Mouse (Mus musculus): Measurements from ENCODE around the gene Hagh. TPM values are rescaled to one million over a fixed set of nuclear protein-coding genes. Genes with fewer than 3 reads are reported as not detected.

Hagh gene
- polyA plus RNA-seq, 1 experiment from 2014 or later: 50.1 TPM

DNA sequence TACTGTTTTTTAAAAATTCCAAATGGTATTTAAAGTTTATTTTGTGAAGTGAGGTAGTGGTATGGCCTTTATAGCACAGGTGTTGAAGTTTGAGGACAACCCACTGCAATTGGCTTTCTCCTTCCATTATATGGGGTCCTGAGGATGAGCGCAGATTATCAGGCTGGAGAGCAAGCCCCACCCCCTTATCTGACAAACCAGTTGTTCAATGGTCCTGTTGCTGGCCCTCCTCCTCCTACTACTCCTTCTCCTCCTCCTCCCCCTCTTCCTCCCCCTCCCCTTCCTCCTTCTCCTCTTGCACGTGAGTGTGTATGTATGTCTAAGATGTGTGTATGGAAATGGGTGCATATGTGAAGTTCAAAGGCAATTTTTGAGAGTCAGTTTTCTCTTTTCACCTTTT is 27.7 kb upstream of the Hagh start:
- Histone ChIP-seq H3K4me3 (replicated peaks; ENCODE audit: low read length) (no peak overlapping the region), H3K27me3 (replicated peaks; ENCODE audit: control insufficient read depth, insufficient read depth, low read length) (no peaks in the 10 kb centered on the region; the same call in 1 of the 2 replicates), H3K4me1 (replicated peaks; ENCODE audit: control insufficient read depth, insufficient read depth, low read length) (no peaks in the 10 kb centered on the region), H3K27ac (ENCODE audit: low read length) (no peak overlapping the region), H3K9me3 (ENCODE audit: control insufficient read depth, low read length) (no peaks in the 10 kb centered on the region), H3K9ac (replicated peaks; ENCODE audit: low read depth, low read length) (no peak overlapping the region), H3K4me2 (ENCODE audit: low read length) (no peak overlapping the region), H3K36me3 (ENCODE audit: control insufficient read depth, insufficient read depth) (no peaks in the 10 kb centered on the region)
- ATAC-seq: no peak
- WGBS: 27% methylated on average over 2 of the region's 2 CpGs

DNA sequence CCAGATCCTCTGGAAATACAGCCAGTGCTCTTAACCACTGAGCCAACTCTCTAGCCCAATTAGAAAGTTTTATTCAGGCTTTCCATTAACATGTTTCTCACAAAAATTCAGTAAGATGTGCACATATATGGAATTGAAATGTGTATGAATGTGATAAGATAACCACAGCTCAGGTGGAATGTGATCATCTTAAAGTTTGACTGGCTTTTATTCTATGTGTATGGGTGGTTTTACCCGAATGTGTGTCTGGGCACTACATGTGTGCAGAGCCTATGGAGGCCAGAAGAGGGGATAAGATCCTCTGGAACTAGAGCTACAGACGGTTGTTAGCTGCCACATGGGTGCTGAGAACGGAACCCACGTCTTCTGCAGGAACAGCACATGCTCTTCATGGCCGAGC is 24.7 kb upstream of the Hagh start:
- H3K4me1 ChIP-seq (replicated peaks; ENCODE audit: control insufficient read depth, insufficient read depth, low read length): no peaks in the 10 kb centered on the region
- no peak overlapping the region for H3K9ac ChIP-seq (replicated peaks; ENCODE audit: low read depth, low read length)
- no peak for ATAC-seq
- H3K36me3 ChIP-seq (ENCODE audit: control insufficient read depth, insufficient read depth): no peaks in the 10 kb centered on the region
- no peak overlapping the region for H3K4me2 ChIP-seq (ENCODE audit: low read length)
- H3K9me3 ChIP-seq (ENCODE audit: control insufficient read depth, low read length): no peaks in the 10 kb centered on the region
- H3K27ac ChIP-seq (ENCODE audit: low read length): no peak overlapping the region
- H3K27me3 ChIP-seq (replicated peaks; ENCODE audit: control insufficient read depth, insufficient read depth, low read length): no peaks in the 10 kb centered on the region
- 83% methylated on average over 5 of the region's 5 CpGs for WGBS
- H3K4me3 ChIP-seq (replicated peaks; ENCODE audit: low read length): no peak overlapping the region

- no peaks in the 10 kb centered on the region for H3K4me1 ChIP-seq (replicated peaks; ENCODE audit: control insufficient read depth, insufficient read depth, low read length)
- no peaks in the 10 kb centered on the region for H3K27me3 ChIP-seq (replicated peaks; ENCODE audit: control insufficient read depth, insufficient read depth, low read length)
- no peak overlapping the region for H3K4me2 ChIP-seq (ENCODE audit: low read length)
- no peak overlapping the region for H3K4me3 ChIP-seq (replicated peaks; ENCODE audit: low read length)
- no peaks in the 10 kb centered on the region for H3K9me3 ChIP-seq (ENCODE audit: control insufficient read depth, low read length)
- no peaks in the 10 kb centered on the region for H3K36me3 ChIP-seq (ENCODE audit: control insufficient read depth, insufficient read depth)
- no peak overlapping the region for H3K9ac ChIP-seq (replicated peaks; ENCODE audit: low read depth, low read length)
- H3K27ac ChIP-seq (ENCODE audit: low read length): no peak overlapping the region
- ATAC-seq: no peak
- 45% methylated on average over 1 of the region's 1 CpGs for WGBS
Measured at GRCm38 (mm10) chr17:24817503-24817902, 22.4 kb upstream of the Hagh start.

DNA sequence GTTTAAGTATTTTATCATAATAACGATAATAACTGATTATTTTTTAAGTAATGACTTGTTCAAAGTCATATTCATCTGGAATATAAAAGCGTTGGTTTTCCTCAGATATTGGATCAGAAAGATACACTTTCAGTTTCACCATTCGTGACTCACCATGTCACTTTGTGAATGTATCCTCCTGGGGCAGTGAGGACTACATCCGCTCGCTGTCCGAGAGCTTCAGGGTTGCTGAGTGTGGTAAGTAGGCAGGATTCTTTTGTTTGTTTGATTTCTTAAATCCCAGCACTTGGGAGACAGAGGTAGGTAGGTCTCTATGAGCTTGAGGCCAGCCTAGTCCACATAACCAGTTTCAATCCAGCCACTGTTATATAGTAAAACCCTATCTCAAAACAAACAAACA is 21.8 kb upstream of the Hagh start:
- Histone ChIP-seq H3K9ac (replicated peaks; ENCODE audit: low read depth, low read length) (no peak overlapping the region), H3K4me2 (ENCODE audit: low read length) (no peak overlapping the region), H3K36me3 (ENCODE audit: control insufficient read depth, insufficient read depth) (no peaks in the 10 kb centered on the region), H3K4me1 (replicated peaks; ENCODE audit: control insufficient read depth, insufficient read depth, low read length) (no peaks in the 10 kb centered on the region), H3K27me3 (replicated peaks; ENCODE audit: control insufficient read depth, insufficient read depth, low read length) (no peaks in the 10 kb centered on the region), H3K27ac (ENCODE audit: low read length) (no peak overlapping the region), H3K9me3 (ENCODE audit: control insufficient read depth, low read length) (no peaks in the 10 kb centered on the region), H3K4me3 (replicated peaks; ENCODE audit: low read length) (no peak overlapping the region)
- 56% methylated on average over 6 of the region's 6 CpGs for WGBS
- ATAC-seq: no peak

GRCm38 (mm10) chr17:24819469-24819868 is 20.5 kb upstream of the Hagh start:
- Histone ChIP-seq H3K4me2 (ENCODE audit: low read length) (no peak overlapping the region), H3K4me1 (replicated peaks; ENCODE audit: control insufficient read depth, insufficient read depth, low read length) (no peaks in the 10 kb centered on the region), H3K9ac (replicated peaks; ENCODE audit: low read depth, low read length) (no peak overlapping the region), H3K36me3 (ENCODE audit: control insufficient read depth, insufficient read depth) (no peaks in the 10 kb centered on the region), H3K27ac (ENCODE audit: low read length) (no peak overlapping the region), H3K9me3 (ENCODE audit: control insufficient read depth, low read length) (no peaks in the 10 kb centered on the region), H3K27me3 (replicated peaks; ENCODE audit: control insufficient read depth, insufficient read depth, low read length) (no peaks in the 10 kb centered on the region), H3K4me3 (replicated peaks; ENCODE audit: low read length) (no peak overlapping the region)
- WGBS: 71% methylated on average over 2 of the region's 2 CpGs
- no peak for ATAC-seq

DNA sequence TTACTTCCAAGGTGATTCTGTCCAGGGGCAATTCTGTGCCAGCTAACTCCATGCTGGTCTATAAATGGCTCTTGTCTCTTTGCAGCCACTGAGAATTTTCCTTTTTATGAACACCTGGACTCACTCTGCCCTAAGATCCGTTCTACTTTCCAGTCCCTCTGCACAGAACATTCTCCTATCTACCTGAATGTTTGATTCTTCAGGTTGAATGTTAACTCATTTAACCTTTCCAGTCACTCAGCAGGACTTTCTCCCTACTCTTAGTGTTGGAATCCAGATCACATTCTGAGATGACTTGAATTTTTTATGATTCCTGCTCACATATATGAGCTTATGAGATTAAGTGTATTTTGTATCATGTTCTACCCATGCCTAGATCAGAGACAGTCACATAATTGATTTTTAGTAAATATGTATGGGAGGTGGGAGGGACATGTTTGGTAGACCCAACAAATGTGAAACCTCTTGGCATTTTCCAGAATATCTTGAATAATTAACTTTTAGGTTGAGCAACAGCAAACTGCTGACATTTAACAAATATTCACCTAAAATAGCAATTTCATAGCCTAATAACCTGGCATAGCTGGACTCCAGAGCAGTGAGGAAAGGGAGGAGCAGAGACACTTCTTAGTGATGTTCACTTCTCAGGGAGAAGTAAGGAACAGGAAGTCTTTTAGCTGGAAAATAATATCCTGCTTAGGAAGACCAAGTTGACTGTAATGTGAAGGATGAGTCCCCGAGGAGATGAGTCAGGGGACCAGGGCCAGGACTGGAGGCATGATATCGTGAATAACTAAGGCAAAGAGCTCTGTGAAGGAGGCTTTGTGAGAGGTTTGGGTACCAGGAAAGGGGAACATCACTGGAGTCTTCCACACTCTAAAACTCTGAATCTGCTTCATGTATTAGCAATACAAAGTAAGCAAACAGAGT is 18.3 kb upstream of the Hagh start:
- Histone ChIP-seq H3K4me1 (replicated peaks; ENCODE audit: control insufficient read depth, insufficient read depth, low read length) (no peaks in the 10 kb centered on the region), H3K27me3 (replicated peaks; ENCODE audit: control insufficient read depth, insufficient read depth, low read length) (no peaks in the 10 kb centered on the region; the same call in 1 of the 2 replicates), H3K9me3 (ENCODE audit: control insufficient read depth, low read length) (no peaks in the 10 kb centered on the region), H3K36me3 (ENCODE audit: control insufficient read depth, insufficient read depth) (no peaks in the 10 kb centered on the region), H3K27ac (ENCODE audit: low read length) (no peak overlapping the region), H3K4me2 (ENCODE audit: low read length) (no peak overlapping the region), H3K9ac (replicated peaks; ENCODE audit: low read depth, low read length) (no peak overlapping the region), H3K4me3 (replicated peaks; ENCODE audit: low read length) (no peak overlapping the region)
- WGBS: 55% methylated on average over 3 of the region's 3 CpGs
- no peak for ATAC-seq

- Histone ChIP-seq H3K4me2 (ENCODE audit: low read length) (no peak overlapping the region), H3K4me1 (replicated peaks; ENCODE audit: control insufficient read depth, insufficient read depth, low read length) (no peaks in the 10 kb centered on the region), H3K27ac (ENCODE audit: low read length) (no peak overlapping the region), H3K27me3 (replicated peaks; ENCODE audit: control insufficient read depth, insufficient read depth, low read length) (peaks cover 6% of the 10 kb centered on the region; the same call in 1 of the 2 replicates), H3K36me3 (ENCODE audit: control insufficient read depth, insufficient read depth) (no peaks in the 10 kb centered on the region), H3K4me3 (replicated peaks; ENCODE audit: low read length) (no peak overlapping the region), H3K9ac (replicated peaks; ENCODE audit: low read depth, low read length) (no peak overlapping the region), H3K9me3 (ENCODE audit: control insufficient read depth, low read length) (no peaks in the 10 kb centered on the region)
- no peak for ATAC-seq
- 71% methylated on average over 5 of the region's 5 CpGs for WGBS
Measured at GRCm38 (mm10) chr17:24840341-24840740, 398 bp downstream of the Hagh start.

GRCm38 (mm10) chr17:24841133-24841532 is 1.2 kb downstream of the Hagh start:
- no peaks in the 10 kb centered on the region for H3K4me1 ChIP-seq (replicated peaks; ENCODE audit: control insufficient read depth, insufficient read depth, low read length)
- ATAC-seq: no peak
- no peak overlapping the region for H3K4me3 ChIP-seq (replicated peaks; ENCODE audit: low read length)
- no peaks in the 10 kb centered on the region for H3K9me3 ChIP-seq (ENCODE audit: control insufficient read depth, low read length)
- WGBS: 53% methylated on average over 4 of the region's 4 CpGs
- no peak overlapping the region for H3K27ac ChIP-seq (ENCODE audit: low read length)
- no peaks in the 10 kb centered on the region for H3K36me3 ChIP-seq (ENCODE audit: control insufficient read depth, insufficient read depth)
- no peak overlapping the region for H3K9ac ChIP-seq (replicated peaks; ENCODE audit: low read depth, low read length)
- H3K4me2 ChIP-seq (ENCODE audit: low read length): no peak overlapping the region
- peaks cover 6% of the 10 kb centered on the region; the same call in 1 of the 2 replicates for H3K27me3 ChIP-seq (replicated peaks; ENCODE audit: control insufficient read depth, insufficient read depth, low read length)

DNA sequence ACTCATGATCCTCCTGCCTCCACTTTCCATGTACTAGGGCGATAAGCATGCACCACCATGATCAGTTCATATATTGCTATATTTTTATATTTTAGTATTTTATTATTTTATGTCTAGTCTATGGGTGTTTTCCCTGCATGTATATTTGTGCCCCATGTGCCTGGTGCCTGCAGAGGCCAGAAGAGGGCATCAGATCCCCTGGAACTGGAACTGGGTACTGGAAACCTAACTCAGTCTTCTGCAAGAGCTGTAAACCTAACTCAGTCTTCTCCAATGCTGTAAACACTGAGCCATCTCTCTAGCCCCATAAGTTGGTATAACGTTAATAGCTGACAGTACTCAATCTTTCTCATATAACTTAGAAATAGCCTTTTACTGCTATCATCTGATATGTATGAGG is 2.7 kb downstream of the Hagh start:
- no peak for ATAC-seq
- WGBS: 52% methylated on average over 2 of the region's 2 CpGs

More for the DNA sequence above, 2.7 kb downstream of the Hagh start:
- H3K4me3 ChIP-seq (replicated peaks; ENCODE audit: low read length): no peak overlapping the region
- H3K27ac ChIP-seq (ENCODE audit: low read length): no peak overlapping the region
- H3K27me3 ChIP-seq (replicated peaks; ENCODE audit: control insufficient read depth, insufficient read depth, low read length): peaks cover 6% of the 10 kb centered on the region; the same call in 1 of the 2 replicates
- H3K4me1 ChIP-seq (replicated peaks; ENCODE audit: control insufficient read depth, insufficient read depth, low read length): no peaks in the 10 kb centered on the region
- no peaks in the 10 kb centered on the region for H3K9me3 ChIP-seq (ENCODE audit: control insufficient read depth, low read length)
- no peak overlapping the region for H3K9ac ChIP-seq (replicated peaks; ENCODE audit: low read depth, low read length)
- no peaks in the 10 kb centered on the region for H3K36me3 ChIP-seq (ENCODE audit: control insufficient read depth, insufficient read depth)
- no peak overlapping the region for H3K4me2 ChIP-seq (ENCODE audit: low read length)
